Mouse (Mus musculus) right cerebral cortex, postnatal 14 days (tissue): ENCODE results near the gene Plpp2.

Experiments used
- DNase-seq: peaks from one replicate; pipeline ENCODE4 v3.0.0; 2022

Plpp2 gene

GRCm38 (mm10) chr10:79527453-79527845 is 6.1 kb downstream of the Plpp2 start:
- DNase-seq, result no peak

GRCm38 (mm10) chr10:79526661-79527452 is 6.7 kb downstream of the Plpp2 start:
- peak; percentile 3 for DNase-seq

GRCm38 (mm10) chr10:79525456-79526325 is 7.9 kb downstream of the Plpp2 start:
- DNase-seq, result no peak

GRCm38 (mm10) chr10:79524433-79524832 is 9.2 kb downstream of the Plpp2 start:
- DNase-seq, result no peak

GRCm38 (mm10) chr10:79506709-79507108 is 26.9 kb downstream of the Plpp2 start:
- DNase-seq, result no peak

- DNase-seq, result no peak
Measured at GRCm38 (mm10) chr10:79502830-79503644, 30.6 kb downstream of the Plpp2 start.

GRCm38 (mm10) chr10:79496701-79497288 is 36.8 kb downstream of the Plpp2 start:
- no peak for DNase-seq

GRCm38 (mm10) chr10:79495886-79496285 is 37.7 kb downstream of the Plpp2 start:
- no peak for DNase-seq
